Mouse (Mus musculus): ENCODE data around the gene Crtc1. TPM values are rescaled to one million over a fixed set of nuclear protein-coding genes. Genes with fewer than 3 reads are reported as not detected.

Crtc1 gene
- 10 to 100 TPM in 1 of 4 experiments, 1 to 10 TPM in 3; 7.1 to 15.3 (median 7.6) TPM for total RNA-seq (2022)

GRCm38 (mm10) chr8:70439055-70439847 lies at the start of gene Crtc1:
TSS of gene Crtc1 (minus strand) at chr8:70439579.
- peak; percentile 96 for DNase-seq (ENCODE audit: low spot score in 2 of 2)

DNA sequence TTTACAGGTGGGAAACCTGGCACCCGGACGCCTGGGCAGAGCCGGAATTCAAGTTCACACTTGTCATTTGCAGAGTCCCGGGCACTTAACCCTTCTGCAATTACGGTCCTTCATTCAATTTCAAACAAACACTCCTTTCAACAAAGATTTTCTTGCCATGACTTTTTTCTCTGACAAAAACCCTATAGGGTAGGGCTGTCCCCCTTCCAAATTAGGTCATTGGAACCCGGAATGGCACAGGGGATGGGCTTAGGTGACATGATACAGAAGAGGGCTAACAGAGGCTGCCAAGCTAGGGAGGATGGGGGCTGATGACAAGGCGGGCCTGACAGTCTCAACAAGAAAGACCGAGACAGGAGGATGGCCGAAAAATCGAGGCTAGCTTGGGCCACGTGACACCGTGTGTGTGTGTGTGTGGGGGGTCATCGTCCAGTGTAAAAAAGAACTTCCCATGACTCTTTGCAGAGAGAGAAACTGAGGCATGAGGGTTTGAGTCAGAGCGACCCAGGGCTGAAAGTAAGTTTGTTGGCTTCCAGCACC lies 49.6 kb upstream of the Crtc1 start:
- DNase-seq (ENCODE audit: low spot score in 2 of 2) = no peak

DNA sequence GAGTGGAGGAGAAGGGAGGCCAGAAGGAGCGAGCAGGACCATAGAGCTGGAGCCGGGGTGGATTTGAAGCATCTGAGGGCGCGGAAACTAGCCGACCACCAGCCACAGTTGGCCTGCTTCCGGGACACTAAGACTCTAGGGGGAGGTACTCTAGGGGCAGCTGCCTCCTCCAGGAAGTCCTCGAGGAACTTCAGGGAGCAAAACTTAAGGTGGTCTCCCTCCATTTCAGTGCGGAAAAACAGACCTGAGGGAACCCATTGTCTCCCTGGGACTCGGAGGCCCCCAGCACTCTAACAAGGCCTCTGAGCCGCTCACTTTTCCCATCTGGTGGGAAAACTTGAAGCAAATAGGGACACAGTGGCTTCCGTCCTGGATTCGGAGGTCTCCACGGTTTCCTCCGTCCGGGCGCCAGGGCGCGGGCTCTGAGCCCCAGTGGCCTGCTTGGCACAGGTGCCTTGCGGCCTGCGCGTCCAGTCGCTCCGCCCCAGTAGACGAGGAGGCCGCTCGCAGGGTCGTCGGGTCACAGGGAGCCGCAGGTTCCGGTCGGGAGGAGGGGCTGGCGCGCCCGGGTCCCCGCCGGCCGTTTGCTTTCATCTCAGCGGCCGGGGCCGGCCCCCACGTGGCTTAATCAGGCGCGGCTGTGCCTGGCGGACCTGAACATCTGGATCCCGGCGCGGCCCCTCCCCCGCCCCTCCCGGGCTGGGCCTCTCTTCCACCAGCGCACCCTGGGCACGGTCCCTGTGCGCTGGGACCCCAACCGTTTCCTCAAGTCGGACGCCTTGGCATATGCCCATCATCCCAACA lies 48.8 kb upstream of the Crtc1 start:
- no peak for DNase-seq (ENCODE audit: low spot score in 2 of 2)

- DNase-seq (ENCODE audit: low spot score in 2 of 2) = no peak
Measured at GRCm38 (mm10) chr8:70486941-70487520, 47.7 kb upstream of the Crtc1 start, which contains the start of gene Tmem59l. TSS of gene Tmem59l (minus strand) at chr8:70487358.

GRCm38 (mm10) chr8:70486191-70486681 lies 46.9 kb upstream of the Crtc1 start:
- no peak for DNase-seq (ENCODE audit: low spot score in 2 of 2)

GRCm38 (mm10) chr8:70482943-70483342 lies 43.6 kb upstream of the Crtc1 start:
- no peak for DNase-seq (ENCODE audit: low spot score in 2 of 2)

DNA sequence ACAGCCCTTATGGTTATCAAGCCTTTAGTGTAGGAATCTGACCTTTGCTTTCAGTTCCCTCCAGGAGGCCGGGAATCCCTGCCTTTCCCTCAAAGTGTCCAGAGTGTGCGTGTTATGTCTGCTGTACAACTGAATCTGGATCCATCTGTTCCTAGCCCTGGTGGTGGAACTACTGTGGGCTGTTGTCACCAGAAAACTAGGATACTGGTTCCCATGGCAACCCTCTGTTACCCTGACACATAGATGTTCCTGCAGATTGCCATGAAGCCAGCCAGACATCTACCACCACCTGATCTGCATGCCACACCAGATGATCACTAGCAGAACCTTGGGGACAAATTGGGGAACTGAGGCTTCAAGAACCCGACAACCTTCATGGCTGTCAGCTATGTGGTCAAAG lies 42.5 kb upstream of the Crtc1 start:
- no peak for DNase-seq (ENCODE audit: low spot score in 2 of 2)

- no peak for DNase-seq (ENCODE audit: low spot score in 2 of 2)
Measured at GRCm38 (mm10) chr8:70477269-70477982, 38.0 kb upstream of the Crtc1 start.

DNA sequence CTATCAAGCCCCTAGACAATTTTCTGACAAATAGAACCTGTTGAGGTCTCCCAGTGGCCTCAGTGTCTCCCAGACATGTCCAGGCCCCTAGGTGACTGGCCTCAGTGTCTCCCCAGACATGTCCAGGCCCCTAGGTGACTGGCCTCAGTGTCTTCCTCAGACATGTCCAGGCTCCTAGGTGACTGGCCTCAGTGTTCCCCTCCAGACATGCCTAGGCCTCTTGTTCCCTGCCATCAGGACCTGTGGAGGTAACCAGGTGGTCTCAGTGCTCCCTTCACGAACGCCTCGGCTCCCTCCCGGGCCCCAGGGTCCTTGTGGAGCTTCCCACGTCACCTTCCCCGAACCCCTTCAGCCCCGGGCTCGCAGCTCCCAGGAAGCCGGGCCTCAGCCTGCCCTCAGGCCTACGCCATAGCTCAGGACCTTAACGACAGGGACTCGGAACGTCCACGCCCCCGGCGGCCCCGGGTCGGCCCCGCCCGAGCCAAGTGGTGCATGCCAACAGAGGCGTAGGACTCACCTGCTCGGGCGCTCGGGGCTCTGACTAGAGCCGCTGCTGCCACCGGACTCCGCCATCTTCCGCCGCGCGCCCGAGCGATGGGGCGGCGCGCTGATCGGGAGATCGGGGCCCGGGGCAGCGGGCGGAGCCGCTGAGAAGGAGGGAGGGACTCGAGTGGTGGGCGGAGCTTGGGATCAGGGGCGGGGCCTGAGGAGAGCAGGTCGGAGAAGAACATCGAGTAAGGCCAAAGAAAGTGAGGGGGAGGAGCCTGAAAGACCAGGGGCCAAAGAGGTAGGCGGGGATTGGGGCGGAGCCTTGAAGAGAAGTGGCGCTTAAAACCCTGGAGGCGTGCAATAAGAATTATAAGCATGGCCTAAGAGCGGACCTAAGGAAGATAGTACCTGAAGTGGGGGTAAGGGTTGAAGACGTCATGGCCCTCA lies 37.2 kb upstream of the Crtc1 start, which contains the start of gene Klhl26:
TSS of gene Klhl26 (minus strand) at position 636 of the 936 bp plus-strand sequence.
- peak; percentile 94 to 95 for DNase-seq (ENCODE audit: low spot score in 2 of 2)

DNA sequence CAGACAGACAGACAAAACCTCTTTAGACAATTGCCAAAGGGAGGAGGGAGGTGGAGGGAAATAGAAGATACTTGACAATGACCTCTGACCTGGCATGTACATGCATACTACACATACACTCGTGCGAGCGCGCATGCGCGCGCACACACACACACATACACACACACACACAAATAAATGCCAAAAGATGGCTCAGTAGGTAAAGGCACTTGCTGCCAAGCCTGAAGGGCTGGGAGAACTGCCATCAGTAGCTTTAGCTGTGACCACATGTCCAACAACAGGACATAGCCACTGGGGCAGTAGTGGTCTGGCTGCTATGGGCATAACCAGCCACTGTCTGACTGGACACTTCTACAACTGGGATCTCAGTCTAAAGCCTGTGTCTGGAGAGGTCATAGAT lies 32.5 kb upstream of the Crtc1 start:
- no peak for DNase-seq (ENCODE audit: low spot score in 2 of 2)

- DNase-seq (ENCODE audit: low spot score in 2 of 2) = no peak
Measured at GRCm38 (mm10) chr8:70469938-70470337, 30.6 kb upstream of the Crtc1 start.

- no peak for DNase-seq (ENCODE audit: low spot score in 2 of 2)
Measured at GRCm38 (mm10) chr8:70469295-70469916, 30.0 kb upstream of the Crtc1 start.

DNA sequence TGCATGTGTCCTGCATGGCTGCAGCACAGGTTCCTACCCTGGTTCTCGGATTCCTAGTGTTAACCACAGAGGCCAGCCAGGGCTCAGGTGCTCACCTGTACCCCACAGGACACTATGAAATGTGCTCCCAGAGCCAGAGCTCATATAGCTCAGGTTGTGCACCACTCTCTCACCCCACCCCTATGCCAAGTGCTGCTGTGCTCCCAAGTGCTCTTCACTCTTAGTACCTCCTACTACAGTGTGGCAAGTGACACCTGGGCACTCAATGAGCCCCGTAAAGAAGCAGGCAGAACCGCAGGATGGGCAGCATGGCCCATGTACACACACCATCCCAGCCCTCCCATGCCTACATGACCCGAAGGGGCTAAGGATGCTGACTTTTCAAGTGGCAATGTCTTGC lies 29.4 kb upstream of the Crtc1 start:
- DNase-seq (ENCODE audit: low spot score in 2 of 2) = no peak

GRCm38 (mm10) chr8:70467907-70468306 lies 28.5 kb upstream of the Crtc1 start:
- DNase-seq (ENCODE audit: low spot score in 2 of 2) = no peak

DNA sequence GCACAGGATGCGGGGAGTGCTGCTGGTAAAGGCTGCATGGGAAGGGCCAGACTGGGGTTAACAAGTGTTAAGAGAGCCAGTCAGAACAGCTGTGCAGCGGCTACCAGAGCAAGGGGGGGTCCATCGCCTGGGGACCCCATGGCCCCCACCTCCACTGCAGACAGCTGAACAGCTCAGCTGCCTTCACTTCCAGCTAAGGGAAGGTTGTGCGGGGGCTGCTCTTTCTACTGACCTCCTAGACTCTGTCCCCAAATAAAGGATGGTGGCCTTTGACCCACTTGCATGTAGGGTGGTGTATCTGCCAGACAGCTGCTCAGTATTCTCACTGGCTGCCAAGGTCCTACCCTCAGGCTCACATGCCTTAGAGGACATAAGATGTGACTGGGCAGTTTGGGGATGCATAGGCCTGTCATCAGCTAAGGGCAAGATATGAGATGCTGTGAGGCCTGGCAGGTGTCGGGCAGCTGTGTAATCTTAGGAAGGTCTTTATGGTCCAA lies 27.9 kb upstream of the Crtc1 start:
- DNase-seq (ENCODE audit: low spot score in 2 of 2) = peak in 1 of 2 experiments; percentile 40

DNA sequence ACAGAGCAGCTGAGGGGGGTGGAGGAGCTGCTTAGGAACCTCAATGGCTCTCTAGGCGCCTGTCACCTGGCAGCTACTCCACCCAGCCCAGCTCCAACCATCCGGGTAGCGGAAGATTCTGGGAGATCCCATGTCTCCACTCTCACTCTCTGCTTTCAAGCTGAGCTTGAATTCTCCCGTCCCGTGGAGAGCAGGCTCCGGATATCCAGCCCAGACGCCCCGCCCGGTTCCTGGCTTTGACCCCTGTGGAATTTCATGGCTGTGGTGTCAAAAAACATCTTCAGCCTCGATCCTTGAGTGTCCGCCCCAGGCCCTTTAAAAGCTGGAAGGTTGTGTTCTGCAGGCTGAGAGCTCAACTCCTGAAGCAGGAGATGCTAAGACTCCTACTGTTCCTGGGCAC lies 27.4 kb upstream of the Crtc1 start:
- peak; percentile 68 to 69 for DNase-seq (ENCODE audit: low spot score in 2 of 2)

DNA sequence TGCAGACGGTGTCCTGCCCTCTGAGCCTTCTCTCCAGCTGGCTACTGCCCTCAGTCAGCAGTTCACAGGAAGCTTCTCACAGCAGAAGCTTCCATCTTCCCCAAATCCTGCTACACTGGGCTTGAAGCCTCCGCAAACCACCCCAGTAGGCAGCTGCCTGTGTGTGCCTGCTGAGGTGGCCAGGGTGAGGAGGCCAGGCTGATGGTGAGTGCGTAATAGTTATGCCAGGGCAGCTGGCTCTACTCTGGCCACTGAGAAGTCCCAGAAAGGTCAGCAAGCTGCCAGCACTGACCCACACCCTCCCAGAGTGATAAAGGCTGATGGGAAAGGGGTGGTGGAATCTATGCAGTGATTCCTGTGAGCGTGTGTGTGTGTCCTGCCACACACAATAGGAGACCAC lies 26.9 kb upstream of the Crtc1 start:
- peak in 1 of 2 experiments; percentile 49 for DNase-seq (ENCODE audit: low spot score in 2 of 2)

GRCm38 (mm10) chr8:70465701-70466100 lies 26.3 kb upstream of the Crtc1 start:
- DNase-seq (ENCODE audit: low spot score in 2 of 2) = no peak

DNA sequence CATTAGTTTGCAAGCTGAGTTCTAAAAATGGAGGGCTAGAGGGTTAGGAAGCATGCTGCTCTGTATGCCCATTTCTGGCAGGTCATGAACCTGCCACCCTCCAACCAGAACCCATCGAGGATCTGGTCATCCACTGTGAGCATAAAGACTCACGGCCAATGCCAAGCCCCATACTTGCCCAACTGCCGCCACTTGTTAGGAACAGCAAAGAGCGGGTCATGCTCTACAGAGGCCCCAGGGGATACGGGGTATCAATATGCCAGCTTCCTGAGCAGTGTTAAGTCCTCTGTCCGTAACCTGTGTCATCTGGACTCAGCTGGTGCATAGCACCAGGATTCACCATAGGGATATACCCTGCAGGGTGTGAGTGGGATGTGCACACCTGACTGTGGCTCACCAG lies 24.8 kb upstream of the Crtc1 start:
- DNase-seq (ENCODE audit: low spot score in 2 of 2) = no peak
